Mouse (Mus musculus): ENCODE measurements around the gene Grhpr. TPM values are rescaled to one million over a fixed set of nuclear protein-coding genes. Genes with fewer than 3 reads are reported as not detected.

Grhpr gene
- polyA plus RNA-seq, 1 experiment: 71.1 TPM

DNA sequence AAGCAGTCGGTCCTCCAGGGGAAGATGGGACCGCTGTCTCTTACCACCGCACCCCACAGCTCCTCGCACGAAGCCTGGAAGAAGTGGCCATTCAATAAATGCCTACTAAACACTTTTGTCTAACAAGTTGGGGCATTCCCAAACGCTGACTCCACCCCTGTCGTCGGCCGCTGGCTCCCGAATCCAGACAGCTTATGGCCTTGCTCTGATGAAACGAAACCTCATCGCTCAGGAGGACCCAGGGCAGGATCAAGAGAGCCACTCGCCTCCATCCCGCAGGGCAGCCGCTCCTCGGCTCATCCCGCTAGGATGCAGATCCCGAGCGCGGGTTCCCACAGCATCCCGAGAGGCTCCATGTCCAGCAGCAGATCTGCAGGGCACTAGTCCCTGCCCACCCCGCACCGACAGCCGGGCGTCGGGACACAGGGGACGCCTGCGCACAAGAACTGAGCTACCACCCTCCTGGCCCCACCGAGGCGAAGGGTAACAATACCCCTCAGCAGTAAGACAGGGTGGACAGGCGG is 30.4 kb downstream of the Grhpr start:
- Histone ChIP-seq H3ac (ENCODE audit: control insufficient read depth, insufficient read length) (peak overlapping the region; percentile 31), H3K27me3 (ENCODE audit: control insufficient read depth, insufficient read depth, insufficient read length) (no peaks in the 10 kb centered on the region), H3K4me2 (ENCODE audit: low read depth) (peak overlapping the region; percentile 80), H3K4me3 (peak overlapping the region; percentile 55), H3K36me3 (ENCODE audit: control insufficient read depth, insufficient read depth) (no peaks in the 10 kb centered on the region), H3K79me2 (ENCODE audit: control insufficient read depth, insufficient read depth) (peaks cover 20% of the 10 kb centered on the region)
- no peak for TF ChIP-seq MYOD1 (IDR thresholded peaks at IDR 0.05; ENCODE audit: control insufficient read depth in 1 of 3, insufficient read length in 2 of 3, low read depth in 2 of 3)
- TF ChIP-seq MYOG (IDR thresholded peaks at IDR 0.05; ENCODE audit: control insufficient read depth in 1 of 3, insufficient read depth in 1 of 3, insufficient read length in 2 of 3, low read depth in 2 of 3): no peak
- no peak for TF ChIP-seq SRF (IDR thresholded peaks at IDR 0.05; ENCODE audit: control insufficient read depth, insufficient read length, low read depth)
- no peak for TF ChIP-seq REST (IDR thresholded peaks at IDR 0.05; ENCODE audit: insufficient read depth, insufficient read length)
- TF ChIP-seq POLR2A (IDR thresholded peaks at IDR 0.05; ENCODE audit: insufficient read length, low read depth): peak; percentile 32

DNA sequence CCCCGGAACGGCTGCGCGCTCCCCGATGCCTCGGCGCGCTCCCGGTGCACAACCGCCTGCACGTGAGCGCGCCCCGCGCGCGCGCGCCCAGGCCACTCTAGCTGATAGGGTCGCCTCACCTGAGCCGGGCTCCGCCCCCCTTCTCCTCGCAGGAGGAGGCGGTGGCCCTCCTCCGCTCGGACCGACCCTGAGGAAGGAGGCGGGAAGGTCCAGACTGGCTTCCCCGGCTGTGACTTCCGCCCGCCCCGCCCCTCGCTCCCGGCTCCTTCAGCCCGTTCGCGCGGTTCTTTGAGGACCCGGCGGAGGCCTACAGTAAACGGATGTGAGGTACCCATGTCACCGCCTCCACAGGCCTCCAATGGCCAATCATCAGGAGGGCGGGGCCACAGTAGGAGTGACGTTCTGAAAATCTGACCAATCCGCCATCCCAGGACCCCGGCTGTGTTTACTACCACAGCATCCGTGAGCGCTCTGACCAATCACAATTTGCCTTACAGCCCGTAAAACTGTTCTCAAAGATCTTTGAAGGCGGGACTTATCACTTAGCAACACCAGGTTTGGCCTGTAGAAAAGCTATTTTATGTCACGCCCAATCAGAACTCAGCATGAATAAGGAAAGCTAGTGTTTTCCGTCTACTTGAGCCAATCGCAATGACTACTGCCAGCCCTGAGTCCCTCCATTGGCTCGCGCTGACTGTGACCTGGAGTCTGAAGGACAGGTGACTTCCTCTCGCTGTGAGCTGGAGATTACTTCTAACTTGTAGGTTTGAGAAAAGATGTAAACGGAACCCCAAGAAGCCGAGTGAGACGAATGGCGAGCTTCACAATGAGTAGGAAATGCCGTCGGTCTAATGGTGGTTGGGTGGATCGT is 31.1 kb downstream of the Grhpr start, which contains the start of gene Zbtb5:
Zbtb5 (minus strand) TSS at position 308 of the 871 bp plus-strand sequence.
- peak within 1 kb of the TSS; percentile 31 for H3ac ChIP-seq (ENCODE audit: control insufficient read depth, insufficient read length)
- H3K79me2 ChIP-seq (ENCODE audit: control insufficient read depth, insufficient read depth): peaks cover 20% of the 10 kb centered on the region
- H3K36me3 ChIP-seq (ENCODE audit: control insufficient read depth, insufficient read depth): no peaks in the 10 kb centered on the region
- TF ChIP-seq USF1 (IDR thresholded peaks at IDR 0.05; ENCODE audit: low read depth) (peak; percentile 78), REST (IDR thresholded peaks at IDR 0.05; ENCODE audit: insufficient read depth, insufficient read length) (no peak), POLR2A (IDR thresholded peaks at IDR 0.05; ENCODE audit: insufficient read length, low read depth) (peak; percentile 60), TCF3 (IDR thresholded peaks at IDR 0.05; ENCODE audit: insufficient read length, low read depth) (no peak), POLR2AphosphoS2 (IDR thresholded peaks at IDR 0.05; ENCODE audit: insufficient read length, low read depth) (peak; percentile 67), MYOG (IDR thresholded peaks at IDR 0.05; ENCODE audit: control insufficient read depth in 1 of 3, insufficient read depth in 1 of 3, insufficient read length in 2 of 3, low read depth in 2 of 3) (no peak), MYOD1 (IDR thresholded peaks at IDR 0.05; ENCODE audit: control insufficient read depth in 1 of 3, insufficient read length in 2 of 3, low read depth in 2 of 3) (no peak), MAX (IDR thresholded peaks at IDR 0.05; ENCODE audit: low read depth) (no peak), CEBPB (IDR thresholded peaks at IDR 0.05; ENCODE audit: insufficient read depth, poor library complexity, severe bottlenecking) (no peak), E2F4 (IDR thresholded peaks at IDR 0.05; ENCODE audit: insufficient read depth) (no peak), SRF (IDR thresholded peaks at IDR 0.05; ENCODE audit: control insufficient read depth, insufficient read length, low read depth) (no peak), TCF12 (IDR thresholded peaks at IDR 0.05; ENCODE audit: insufficient read depth, poor library complexity, severe bottlenecking) (no peak)
- H3K4me3 ChIP-seq: peak within 1 kb of the TSS; percentile 55
- no peaks in the 10 kb centered on the region for H3K27me3 ChIP-seq (ENCODE audit: control insufficient read depth, insufficient read depth, insufficient read length)
- peak within 1 kb of the TSS; percentile 91 for H3K4me2 ChIP-seq (ENCODE audit: low read depth)

DNA sequence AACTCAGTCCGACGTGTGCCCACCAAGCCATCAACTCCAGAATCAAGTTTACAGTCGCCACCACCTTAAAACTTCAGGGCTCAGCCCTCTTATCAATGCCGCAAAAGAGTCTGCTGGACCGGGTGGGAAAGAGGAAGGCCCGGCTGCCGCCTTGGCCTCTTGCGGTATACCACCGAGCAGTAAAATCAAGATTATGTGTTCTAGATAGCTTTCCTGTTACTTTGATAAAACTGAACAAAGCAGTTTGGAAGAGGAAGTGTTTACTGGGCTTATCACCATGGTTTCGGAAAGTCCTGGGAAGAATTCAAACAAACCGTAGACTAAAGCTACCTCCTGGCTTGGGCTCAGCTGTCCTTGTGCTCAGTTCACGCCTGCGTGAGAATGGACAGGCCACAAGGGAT is 31.8 kb downstream of the Grhpr start:
- Histone ChIP-seq H3K4me3 (peak overlapping the region; percentile 55), H3K27me3 (ENCODE audit: control insufficient read depth, insufficient read depth, insufficient read length) (no peaks in the 10 kb centered on the region), H3K79me2 (ENCODE audit: control insufficient read depth, insufficient read depth) (peaks cover 18% of the 10 kb centered on the region), H3ac (ENCODE audit: control insufficient read depth, insufficient read length) (peak overlapping the region; percentile 31), H3K36me3 (ENCODE audit: control insufficient read depth, insufficient read depth) (no peaks in the 10 kb centered on the region), H3K4me2 (ENCODE audit: low read depth) (peak overlapping the region; percentile 91)
- TF ChIP-seq TCF12 (IDR thresholded peaks at IDR 0.05; ENCODE audit: insufficient read depth, poor library complexity, severe bottlenecking) (no peak), USF1 (IDR thresholded peaks at IDR 0.05; ENCODE audit: low read depth) (no peak), POLR2A (IDR thresholded peaks at IDR 0.05; ENCODE audit: insufficient read length, low read depth) (no peak), MAX (IDR thresholded peaks at IDR 0.05; ENCODE audit: low read depth) (no peak), POLR2AphosphoS2 (IDR thresholded peaks at IDR 0.05; ENCODE audit: insufficient read length, low read depth) (no peak), REST (IDR thresholded peaks at IDR 0.05; ENCODE audit: insufficient read depth, insufficient read length) (no peak), MYOD1 (IDR thresholded peaks at IDR 0.05; ENCODE audit: control insufficient read depth in 1 of 3, insufficient read length in 2 of 3, low read depth in 2 of 3) (no peak), SRF (IDR thresholded peaks at IDR 0.05; ENCODE audit: control insufficient read depth, insufficient read length, low read depth) (no peak), TCF3 (IDR thresholded peaks at IDR 0.05; ENCODE audit: insufficient read length, low read depth) (no peak), MYOG (IDR thresholded peaks at IDR 0.05; ENCODE audit: control insufficient read depth in 1 of 3, insufficient read depth in 1 of 3, insufficient read length in 2 of 3, low read depth in 2 of 3) (no peak), E2F4 (IDR thresholded peaks at IDR 0.05; ENCODE audit: insufficient read depth) (no peak), CEBPB (IDR thresholded peaks at IDR 0.05; ENCODE audit: insufficient read depth, poor library complexity, severe bottlenecking) (no peak)

DNA sequence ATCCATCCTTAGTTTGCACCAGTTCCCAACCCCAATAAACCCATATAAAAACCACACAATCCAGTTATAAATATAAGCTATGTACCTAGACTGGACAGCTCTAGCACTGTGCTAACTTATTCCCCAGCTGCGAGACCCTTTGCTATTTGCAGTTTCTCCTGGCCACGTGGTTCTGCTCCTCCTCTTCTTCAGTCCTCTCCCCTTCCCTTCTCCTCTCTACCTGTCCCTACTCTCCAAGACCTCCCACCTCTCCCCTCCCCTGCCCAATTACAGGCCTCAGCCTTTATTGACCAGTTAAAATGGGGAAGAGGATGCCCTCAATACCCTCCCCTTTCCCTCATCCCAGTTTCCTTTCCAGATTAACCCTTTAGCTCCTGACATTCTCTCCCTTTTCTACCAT is 32.3 kb downstream of the Grhpr start:
- TF ChIP-seq TCF3 (IDR thresholded peaks at IDR 0.05; ENCODE audit: insufficient read length, low read depth): no peak
- no peak for TF ChIP-seq TCF12 (IDR thresholded peaks at IDR 0.05; ENCODE audit: insufficient read depth, poor library complexity, severe bottlenecking)
- no peak for TF ChIP-seq MYOG (IDR thresholded peaks at IDR 0.05; ENCODE audit: control insufficient read depth in 1 of 3, insufficient read depth in 1 of 3, insufficient read length in 2 of 3, low read depth in 2 of 3)
- no peak for TF ChIP-seq POLR2AphosphoS2 (IDR thresholded peaks at IDR 0.05; ENCODE audit: insufficient read length, low read depth)
- no peak for TF ChIP-seq CEBPB (IDR thresholded peaks at IDR 0.05; ENCODE audit: insufficient read depth, poor library complexity, severe bottlenecking)
- no peak for TF ChIP-seq USF1 (IDR thresholded peaks at IDR 0.05; ENCODE audit: low read depth)
- no peak for TF ChIP-seq POLR2A (IDR thresholded peaks at IDR 0.05; ENCODE audit: insufficient read length, low read depth)
- H3K4me2 ChIP-seq (ENCODE audit: low read depth): peak overlapping the region; percentile 91

More for the DNA sequence above, 32.3 kb downstream of the Grhpr start:
- no peaks in the 10 kb centered on the region for H3K36me3 ChIP-seq (ENCODE audit: control insufficient read depth, insufficient read depth)
- H3K4me3 ChIP-seq: peak overlapping the region; percentile 55
- peaks cover 13% of the 10 kb centered on the region for H3K79me2 ChIP-seq (ENCODE audit: control insufficient read depth, insufficient read depth)
- H3K27me3 ChIP-seq (ENCODE audit: control insufficient read depth, insufficient read depth, insufficient read length): no peaks in the 10 kb centered on the region
- H3ac ChIP-seq (ENCODE audit: control insufficient read depth, insufficient read length): peak overlapping the region; percentile 31
